Mouse (Mus musculus) monocyte, adult 5-6 weeks (primary cell): ENCODE measurements around the gene Tbx18. TPM values are rescaled to one million over a fixed set of nuclear protein-coding genes. Genes with fewer than 3 reads are reported as not detected.

ENCODE experiments used
- ATAC-seq: fragments of 153-309, 156-312 bp; replicated peaks from 2 replicates; pipeline ENCODE4 v1.8.0; 2017; ENCODE audit warnings: mild to moderate bottlenecking; ENCODE audit not compliant: low TSS enrichment, insufficient number of reproducible peaks, severe bottlenecking, poor library complexity, low FRiP score
- total RNA-seq: library from RNA; stranded (forward); fragments of 200-1000, 200-491, 200-594 nt; gene quantifications from 3 replicates; pipeline ENCODE4 v1.2.3, GENCODE M21; 2017

The Tbx18 gene
- total RNA-seq, 1 experiment from 2014 or later = not detected

DNA sequence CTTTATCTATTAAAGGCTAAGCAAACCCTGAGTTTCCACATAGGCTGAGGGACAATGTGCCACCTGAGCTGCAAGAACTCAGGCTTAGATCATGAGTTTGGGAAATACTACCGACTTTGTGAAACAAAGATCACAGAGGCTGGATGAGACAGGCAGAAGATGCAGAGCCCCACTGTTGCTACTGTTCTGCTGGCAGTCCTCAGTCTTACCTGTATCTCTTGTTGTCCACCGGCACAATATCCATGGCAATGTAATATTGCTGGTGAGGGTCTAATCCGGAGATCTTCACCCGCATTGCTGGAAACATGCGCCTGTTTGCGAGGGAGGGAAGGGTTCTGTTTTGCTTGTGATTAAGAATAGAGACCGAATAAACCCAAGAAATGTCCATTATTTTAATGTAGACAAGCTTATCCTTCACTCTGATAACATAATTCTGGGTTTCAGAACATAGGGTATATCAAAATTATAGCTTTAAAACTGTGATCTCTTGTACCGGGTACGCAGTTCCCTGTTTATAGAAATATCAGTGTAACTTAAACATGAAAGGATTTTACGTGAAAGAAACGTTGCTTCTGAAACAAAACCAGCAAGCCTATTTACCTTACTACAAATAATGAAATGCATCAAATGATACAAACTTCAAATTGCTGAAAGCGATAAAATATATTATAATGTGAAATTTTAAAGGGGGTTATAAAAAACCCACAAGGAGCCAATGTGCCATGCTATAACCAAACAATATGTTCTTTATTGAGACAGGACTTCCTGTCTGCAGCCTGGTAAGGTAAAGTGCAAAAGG lies 3.7 kb downstream of the Tbx18 start:
- no peak for ATAC-seq

DNA sequence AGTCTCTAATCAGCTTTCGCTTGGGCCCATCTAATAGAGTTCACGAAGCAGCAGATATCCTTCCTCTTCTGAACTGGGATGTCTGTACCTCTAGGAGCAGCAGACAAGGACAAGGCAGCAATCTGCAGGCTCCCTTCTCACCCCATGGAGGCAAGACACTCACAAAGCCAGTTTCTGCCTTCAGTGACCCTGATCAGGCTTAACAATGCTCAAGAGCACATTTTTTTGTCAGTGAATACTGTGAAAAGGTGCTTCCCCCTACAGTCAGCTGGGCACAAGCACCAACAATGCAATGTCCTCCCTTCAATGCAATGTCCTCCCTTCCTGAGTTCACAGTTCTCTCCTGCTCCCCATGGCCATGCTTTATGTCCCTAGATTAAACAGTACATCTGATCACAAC lies 9.3 kb downstream of the Tbx18 start:
- ATAC-seq = no peak

DNA sequence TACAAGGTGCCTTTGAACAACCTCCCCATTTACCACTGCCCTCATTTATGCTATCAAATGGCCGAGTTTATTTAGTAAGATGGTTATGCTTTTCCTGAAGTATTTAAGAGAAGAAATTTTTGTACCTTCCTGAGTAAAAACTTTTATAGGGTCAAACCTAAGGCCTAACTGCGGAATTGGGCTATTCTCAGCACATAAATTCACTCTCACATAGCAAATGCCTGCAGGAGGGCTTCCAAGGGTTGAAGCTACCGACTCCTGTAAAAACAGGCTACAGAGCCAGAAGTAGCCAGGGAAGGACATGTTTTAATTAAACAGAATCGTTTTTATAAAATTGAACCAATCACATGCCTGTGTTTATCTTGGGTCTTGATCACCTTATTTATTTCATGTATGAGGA lies 20.7 kb downstream of the Tbx18 start:
- ATAC-seq = no peak

DNA sequence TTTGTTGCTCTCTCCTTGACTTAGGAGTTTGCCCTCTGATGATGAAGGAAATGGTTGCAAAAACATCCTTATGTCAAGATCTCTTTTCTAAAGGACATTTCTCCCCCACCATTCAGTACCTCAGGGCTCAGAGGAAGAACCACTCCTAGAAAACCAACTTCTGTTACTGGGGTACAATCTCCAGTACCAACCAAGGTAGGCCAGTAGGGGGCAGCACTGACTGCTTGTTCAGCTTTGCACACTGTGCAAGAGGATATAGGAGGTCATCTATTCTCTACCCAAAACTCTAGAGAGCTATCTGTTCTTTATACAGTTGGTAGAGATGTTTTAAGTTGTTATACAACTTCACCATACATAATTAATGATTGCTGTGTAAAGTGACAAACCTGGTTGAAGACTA lies 22.9 kb downstream of the Tbx18 start:
- ATAC-seq = no peak

DNA sequence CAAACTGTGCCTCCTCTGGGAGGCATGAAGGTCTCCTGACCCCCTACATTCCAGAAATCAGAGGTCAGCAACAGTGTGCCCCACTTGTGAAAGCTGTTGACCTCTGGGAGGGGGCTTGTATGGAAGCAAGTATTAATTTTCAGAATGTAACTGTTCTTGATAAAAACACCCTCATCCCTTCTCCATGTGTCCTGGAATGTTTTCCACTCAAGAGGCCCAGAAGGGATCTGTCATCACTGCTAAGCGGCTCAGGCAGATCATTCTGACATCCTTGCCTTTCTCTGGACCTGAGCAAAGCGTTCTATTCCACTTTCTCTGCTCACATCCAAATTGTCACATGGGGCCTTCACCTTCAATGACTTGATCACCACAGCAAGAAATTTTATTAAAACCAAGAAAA lies 28.8 kb downstream of the Tbx18 start:
- ATAC-seq = no peak

DNA sequence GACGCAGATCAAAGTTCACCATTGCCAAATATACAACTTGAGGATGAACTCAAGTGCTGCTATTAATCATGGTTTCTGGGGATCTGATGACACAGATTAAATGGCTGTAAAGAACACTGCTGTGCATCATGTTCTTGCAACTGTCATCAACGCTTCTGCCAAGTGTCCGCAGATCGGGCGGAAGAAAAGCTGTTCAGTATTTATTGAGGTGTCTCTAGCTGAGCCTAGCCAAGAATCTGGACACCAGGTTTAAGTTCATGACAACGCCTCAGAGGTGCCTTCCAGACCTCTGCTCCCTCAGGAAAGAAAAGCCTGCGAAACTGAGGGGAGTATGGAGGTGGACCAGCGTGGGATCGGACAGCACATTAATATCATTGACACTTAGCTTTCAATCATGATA lies 44.1 kb downstream of the Tbx18 start:
- no peak for ATAC-seq

DNA sequence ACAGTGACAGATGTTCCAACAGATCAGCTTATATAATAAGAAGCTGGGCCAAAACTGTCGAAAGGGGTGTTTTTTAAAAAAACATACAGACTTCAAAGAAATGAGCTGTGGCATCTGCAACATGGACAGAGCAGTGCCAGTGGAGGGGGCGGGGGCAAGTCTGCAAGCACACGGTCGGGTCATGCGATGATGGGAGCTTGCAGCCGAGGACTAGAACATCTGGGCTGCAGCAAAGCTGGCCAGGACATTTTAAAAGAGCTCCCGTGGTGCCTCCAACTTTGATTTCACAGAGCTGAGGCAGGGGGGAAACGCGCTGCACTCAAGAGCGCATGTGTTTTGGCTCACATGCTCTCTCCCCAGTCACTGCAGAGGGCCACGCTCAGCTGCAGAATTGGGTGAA lies 48.8 kb downstream of the Tbx18 start:
- ATAC-seq = no peak
